Mouse (Mus musculus) liver, embryonic 14.5 days (tissue): ENCODE measurements around the gene Gm11639. TPM values are rescaled to one million over a fixed set of nuclear protein-coding genes. Genes with fewer than 3 reads are reported as not detected.
"Not testable (repeated sequence)": the region's sequence is repeated elsewhere in the genome, so short reads cannot be mapped to it uniquely, and the experiment has no call there.

Source experiments
- ATAC-seq: fragments of 200-750 bp; cut with Nextera tagmentation; 2 replicates; pipeline ENCODE4 v1.8.0; 2017; ENCODE audit warnings: moderate number of reproducible peaks, mild to moderate bottlenecking, moderate library complexity; ENCODE audit not compliant: insufficient read depth
- DNase-seq, 3 experiments: peaks; one replicate each; pipeline ENCODE4 v3.0.0-alpha.2; 2012 to 2013; ENCODE audit warnings: low read depth in 3 of 3, low spot score in 3 of 3
- H3K27ac ChIP-seq: fragments of 300-500 bp; sonication (generic); 2 replicates; pipeline ENCODE4 v1.5.1; 2014; ENCODE audit warnings: moderate library complexity, mild to moderate bottlenecking, control low read depth, inconsistent platforms
- H3K27me3 ChIP-seq: fragments of 300-500 bp; sonication (generic); 2 replicates; pipeline ENCODE4 v1.6.1; 2014; ENCODE audit warnings: mild to moderate bottlenecking, low read length, moderate library complexity; ENCODE audit not compliant: control insufficient read depth, insufficient read depth
- H3K36me3 ChIP-seq: fragments of 300-500 bp; sonication (generic); replicated peaks from 2 replicates; pipeline ENCODE4 v1.6.1; 2014; ENCODE audit warnings: low read depth; ENCODE audit not compliant: control insufficient read depth, insufficient read depth
- H3K4me1 ChIP-seq, 2 experiments: fragments of 200-500 bp in 1 of 2; fragments of 300-500 bp in 1 of 2; sonication (generic) in 1 of 2; replicated peaks; 2 replicates each; pipeline ENCODE4 v1.6.1; 2012 to 2014; ENCODE audit warnings: antibody characterized with exemption in 1 of 2, inconsistent platforms in 1 of 2, low read length in 1 of 2; ENCODE audit not compliant: control insufficient read depth in 2 of 2, insufficient read depth in 2 of 2
- H3K4me2 ChIP-seq: fragments of 300-500 bp; sonication (generic); 2 replicates; pipeline ENCODE4 v1.6.1; 2014; ENCODE audit warnings: low read depth, mild to moderate bottlenecking, control low read depth, moderate library complexity
- H3K4me3 ChIP-seq, 2 experiments: fragments of 200-500 bp in 1 of 2; fragments of 300-500 bp in 1 of 2; sonication (generic) in 1 of 2; 2 replicates each; pipeline ENCODE4 v1.5.1; 2012 to 2014; ENCODE audit warnings: low read depth in 2 of 2, low read length in 2 of 2, mild to moderate bottlenecking in 2 of 2, control low read depth in 1 of 2, inconsistent platforms in 1 of 2, moderate library complexity in 1 of 2; ENCODE audit not compliant: insufficient read depth in 1 of 2
- H3K9ac ChIP-seq: fragments of 300-500 bp; sonication (generic); replicated peaks from 2 replicates; pipeline ENCODE4 v1.6.1; 2014; ENCODE audit warnings: mild to moderate bottlenecking, control low read depth, moderate library complexity
- H3K9me3 ChIP-seq: fragments of 300-500 bp; sonication (generic); 2 replicates; pipeline ENCODE4 v1.6.1; 2016; ENCODE audit warnings: low read length, mixed read lengths; ENCODE audit not compliant: control insufficient read depth
- CTCF ChIP-seq: IDR thresholded peaks from 2 replicates; pipeline ENCODE4 v1.5.1; 2016; ENCODE audit warnings: antibody characterized with exemption, low read depth, control low read depth
- EP300 ChIP-seq: IDR thresholded peaks from 2 replicates; pipeline ENCODE4 v1.6.1; 2016; ENCODE audit warnings: antibody characterized with exemption, low read depth
- WGBS: fragments of 180-500 bp; shearing (Covaris S2); extraction: QIAGEN DNeasy Blood & Tissue Kit; methylation state at CpG from one replicate; pipeline ENCODE4 v1.1.7; 2014; ENCODE audit not compliant: insufficient replicate concordance; 5-methylcytosine and 5-hydroxymethylcytosine counted together
- polyA plus RNA-seq, 2 experiments: library from polyadenylated mRNA; depleted of rRNA in 1 of 2; stranded (reverse) in 1 of 2; unstranded in 1 of 2; fragments of >200 nt; fragmentation: Nextera tagmentation in 1 of 2; extraction: Ambion mirVana in 1 of 2; gene quantifications; 2 replicates each; pipeline versions ENCODE4 v1.2.1 to v1.2.3; 2012 to 2014

Gm11639 gene
- polyA plus RNA-seq, 2 experiments: 0.02 to 0.06 TPM

DNA sequence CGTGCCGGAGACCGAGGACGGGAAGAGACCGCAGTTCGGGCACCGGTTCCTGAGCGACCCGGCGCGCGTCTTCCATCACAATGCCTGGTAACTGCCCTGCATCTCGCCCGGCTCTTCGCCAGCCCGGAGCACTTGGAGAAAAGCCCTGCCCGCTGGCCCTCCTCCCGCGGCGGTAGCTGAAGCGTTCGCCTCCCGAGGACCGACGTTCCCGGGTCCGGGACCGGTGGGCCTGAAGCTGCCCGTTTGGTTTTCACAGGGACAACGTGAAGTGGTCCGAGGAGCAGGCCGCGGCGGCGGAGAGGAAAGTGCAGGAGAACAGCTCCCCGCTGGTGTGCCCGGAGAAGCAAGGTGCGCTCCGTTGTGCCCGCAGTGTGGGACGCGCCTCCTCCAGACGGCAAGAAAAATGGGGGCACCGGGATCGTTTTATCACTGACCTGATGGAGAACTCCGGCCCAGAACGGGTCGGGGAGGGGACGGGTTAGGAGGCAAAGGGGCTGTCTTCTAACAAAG, 441.1 kb downstream of the Gm11639 start:
- no peak for TF ChIP-seq CTCF
- TF ChIP-seq EP300: no peak
- H3K4me1 ChIP-seq: peaks cover 11 to 15% of the 10 kb centered on the region in 2 experiments

GRCm38 (mm10) chr11:105135692-105136091, 450.2 kb downstream of the Gm11639 start:
- no peak overlapping the region for H3K4me3 ChIP-seq
- ATAC-seq: peak; percentile 62
- no peaks in the 10 kb centered on the region for H3K9me3 ChIP-seq
- H3K4me1 ChIP-seq: peaks cover 11 to 28% of the 10 kb centered on the region in 2 experiments
- no peak for DNase-seq
- no peak overlapping the region for H3K4me2 ChIP-seq
- 34% methylated on average over 7 of the region's 7 CpGs for WGBS
- H3K27ac ChIP-seq: peak overlapping the region; percentile 6
- H3K9ac ChIP-seq: no peak overlapping the region
- TF ChIP-seq EP300: 0 out of 2 replicates have a peak, but pooled peaks have one; percentile 33
- no peak for TF ChIP-seq CTCF
- H3K27me3 ChIP-seq: no peaks in the 10 kb centered on the region
- H3K36me3 ChIP-seq: peaks cover 60% of the 10 kb centered on the region

More for the DNA sequence above, 441.1 kb downstream of the Gm11639 start:
- Histone ChIP-seq H3K4me3 (peak overlapping the region; percentile 85 to 97), H3K4me2 (peak overlapping the region; percentile 86), H3K27me3 (no peaks in the 10 kb centered on the region), H3K9ac (peak overlapping the region; percentile 68), H3K9me3 (no peaks in the 10 kb centered on the region; the same call in 1 of the 2 replicates), H3K27ac (no peak overlapping the region; the same call in 1 of the 2 replicates), H3K36me3 (peaks cover 9% of the 10 kb centered on the region)
- DNase-seq: no peak
- under 1% methylated on average over 49 of the region's 49 CpGs for WGBS
- ATAC-seq: peak; percentile 40

GRCm38 (mm10) chr11:105137255-105137654, 451.7 kb downstream of the Gm11639 start:
- H3K9ac ChIP-seq, H3K27me3 ChIP-seq, H3K27ac ChIP-seq, H3K4me3 ChIP-seq, DNase-seq, H3K4me2 ChIP-seq, H3K9me3 ChIP-seq: not testable (repeated sequence)
- ATAC-seq: peak; percentile 68
- peaks cover 11 to 30% of the 10 kb centered on the region in 2 experiments for H3K4me1 ChIP-seq
- WGBS: 65% methylated on average over 2 of the region's 2 CpGs
- H3K36me3 ChIP-seq: peaks cover 54% of the 10 kb centered on the region

DNA sequence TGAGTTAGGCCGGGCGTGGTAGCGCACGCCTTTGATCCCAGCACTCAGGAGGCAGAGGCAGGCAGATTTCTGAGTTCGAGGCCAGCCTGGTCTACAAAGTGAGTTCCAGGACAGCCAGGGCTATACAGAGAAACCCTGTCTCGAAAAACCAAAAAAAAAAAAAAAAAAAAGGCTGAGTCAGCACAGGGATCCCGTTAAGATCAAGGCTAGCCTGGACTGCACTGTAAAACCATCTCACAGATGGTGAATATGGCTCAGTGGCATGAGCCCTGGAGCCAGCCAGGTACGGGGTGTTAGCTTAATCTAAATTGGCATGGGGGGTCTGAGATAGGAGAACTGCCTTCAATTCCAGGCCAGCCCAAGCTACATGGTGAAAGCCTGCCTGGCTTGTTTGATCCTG, 455.0 kb downstream of the Gm11639 start:
- Histone ChIP-seq H3K36me3 (peaks cover 29% of the 10 kb centered on the region), H3K4me1 (peaks cover 36 to 49% of the 10 kb centered on the region in 2 experiments)
- not testable (repeated sequence) for H3K9ac ChIP-seq, DNase-seq, H3K27ac ChIP-seq, H3K27me3 ChIP-seq, ATAC-seq, H3K4me2 ChIP-seq, H3K9me3 ChIP-seq, H3K4me3 ChIP-seq
- 85% methylated on average over 7 of the region's 8 CpGs for WGBS

DNA sequence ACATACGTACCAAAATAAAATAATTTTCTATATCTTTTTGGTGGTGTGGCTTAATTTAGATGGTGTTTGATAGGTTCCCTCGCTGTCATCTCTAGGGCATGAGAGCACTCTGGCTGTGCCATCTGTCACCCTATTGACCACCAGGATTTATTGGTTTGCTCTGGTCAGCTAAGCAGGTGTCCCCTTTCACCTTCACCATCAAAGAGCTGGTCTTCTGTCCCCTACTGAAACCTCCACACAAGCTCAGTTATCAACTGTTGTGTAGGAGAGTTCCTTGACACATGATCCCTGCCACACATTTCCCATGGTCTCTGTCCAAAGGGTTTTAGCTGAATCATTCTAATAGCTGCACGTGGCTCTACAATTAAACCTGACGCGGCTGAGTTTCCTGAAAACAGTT, 455.6 kb downstream of the Gm11639 start:
- Histone ChIP-seq H3K9me3 (no peaks in the 10 kb centered on the region), H3K36me3 (peaks cover 27% of the 10 kb centered on the region), H3K4me3 (no peak overlapping the region), H3K9ac (no peak overlapping the region), H3K4me2 (no peak overlapping the region), H3K4me1 (peaks cover 34 to 45% of the 10 kb centered on the region in 2 experiments), H3K27me3 (no peaks in the 10 kb centered on the region), H3K27ac (no peak overlapping the region)
- DNase-seq (no peak), ATAC-seq (no peak)
- no peak for TF ChIP-seq CTCF
- no peak for TF ChIP-seq EP300
- WGBS: 83% methylated on average over 5 of the region's 5 CpGs
